Mouse (Mus musculus) gastrocnemius, adult 18-20 months (tissue): ENCODE measurements around the gene Adam19. TPM values are rescaled to one million over a fixed set of nuclear protein-coding genes. Genes with fewer than 3 reads are reported as not detected.

ENCODE experiments used
- microRNA-seq: library from miRNA; unstranded; fragments of <30 nt; microRNA quantifications from one replicate; pipeline ENCODE4 v1.2.0, GENCODE M21; 2021
- total RNA-seq, 2 experiments: library from RNA; stranded (reverse); gene quantifications; 2 replicates each; pipeline ENCODE4 v1.2.3; 2021

Adam19 gene
- total RNA-seq, 2 experiments from 2014 or later: 1.9 to 4.1 TPM

Small RNA genes lying within 50 kb of the gene (microRNA-seq; reads per million reads assigned to microRNA genes)
- not detected for gene Mir7239
- gene Mir8100: not detected

Other genes starting within 250 kb of the Adam19 start
- gene Clint1, start 203.9 kb upstream of the Adam19 start, total RNA-seq: 10 to 100 TPM; 42.4 to 45.3 TPM
- gene Lsm11, start 111.1 kb upstream of the Adam19 start, total RNA-seq: 1 to 10 TPM; 2.3 TPM
- 1 to 10 TPM; 3.7 to 3.9 TPM for gene Thg1l, start 100.5 kb upstream of the Adam19 start, total RNA-seq
- gene Sox30, start 75.7 kb upstream of the Adam19 start, total RNA-seq: not detected
- gene Gm12166, start 3.7 kb upstream of the Adam19 start, total RNA-seq: under 1 TPM; 0.48 to 0.50 TPM
- not detected for gene Nipal4, start 110.5 kb downstream of the Adam19 start, total RNA-seq
- gene Fndc9, start 179.5 kb downstream of the Adam19 start, total RNA-seq: not detected